Mouse (Mus musculus) cerebellum, adult 11-12 months (tissue): ENCODE measurements around the gene Wt1.

Experiments
- DNase-seq: peaks from one replicate; pipeline ENCODE4 v3.0.0; 2022

The Wt1 gene

DNA sequence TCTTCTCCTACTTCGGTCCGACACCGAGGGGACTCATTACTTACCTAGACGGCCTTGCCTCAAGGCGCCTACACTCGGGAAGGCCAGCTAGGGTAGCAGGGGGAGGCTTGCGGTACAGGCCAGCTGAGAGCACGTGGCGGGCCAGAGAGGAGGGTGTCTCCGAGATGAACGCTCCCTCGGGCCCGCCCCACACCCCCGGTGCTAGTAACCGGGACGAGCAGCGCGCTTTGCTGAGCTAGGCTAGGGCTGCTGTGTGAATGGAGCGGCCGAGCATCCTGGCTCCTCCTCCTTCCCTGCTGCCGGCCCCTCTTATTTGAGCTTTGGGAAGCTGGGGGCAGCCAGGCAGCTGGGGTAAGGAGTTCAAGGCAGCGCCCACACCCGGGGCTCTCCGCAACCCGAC, at the start of gene Wt1:
Gene Wt1 (plus strand): TSS at position 251 of the 400 bp plus-strand sequence.
- DNase-seq, result no peak

- no peak for DNase-seq
These were observed 49.2 kb upstream of the Wt1 start for GRCm38 (mm10) chr2:105077151-105077550.

GRCm38 (mm10) chr2:105082256-105082790, 44.0 kb upstream of the Wt1 start:
- DNase-seq, result no peak

DNA sequence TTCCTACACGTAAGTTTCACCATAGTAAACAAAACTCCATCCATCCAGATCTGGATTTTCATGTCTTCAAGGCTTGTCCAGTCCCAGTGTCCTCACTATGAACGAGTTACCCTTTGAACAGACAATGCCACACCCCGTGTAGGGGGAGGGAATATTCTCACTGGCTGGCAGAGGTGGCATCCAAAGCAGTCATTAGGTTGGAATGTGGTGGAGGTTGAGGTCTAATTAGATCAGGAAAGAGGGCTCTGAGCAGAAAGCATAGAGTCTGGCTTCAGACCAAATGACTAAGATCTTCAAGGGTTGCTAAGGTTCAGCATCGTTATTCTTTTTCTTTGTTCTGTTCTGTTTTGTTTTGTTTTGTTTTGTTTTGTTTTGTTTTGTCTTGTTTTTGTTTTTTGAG, 42.3 kb upstream of the Wt1 start:
- DNase-seq, result no peak

DNA sequence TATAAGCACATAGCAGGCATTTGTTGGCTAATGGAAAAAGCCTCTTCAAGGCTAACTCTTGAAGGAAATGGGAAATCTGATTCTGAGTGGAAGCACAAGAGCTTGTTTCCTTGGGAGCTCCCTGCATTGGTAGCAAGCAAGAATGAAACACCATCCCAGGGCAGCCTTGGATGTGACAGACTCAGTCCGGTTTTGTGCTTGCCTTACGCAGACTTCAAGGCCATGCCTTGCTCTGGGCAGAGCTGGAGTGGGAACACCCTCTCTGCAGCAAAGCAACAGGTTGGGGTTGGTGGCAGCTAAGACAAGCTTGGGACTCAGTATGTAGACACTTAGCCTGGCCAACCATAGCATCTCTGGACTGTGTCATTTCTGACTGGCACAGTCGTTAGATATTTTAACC, 40.2 kb upstream of the Wt1 start:
- no peak for DNase-seq

- no peak for DNase-seq
These were observed 38.3 kb upstream of the Wt1 start for GRCm38 (mm10) chr2:105088005-105088404.

DNA sequence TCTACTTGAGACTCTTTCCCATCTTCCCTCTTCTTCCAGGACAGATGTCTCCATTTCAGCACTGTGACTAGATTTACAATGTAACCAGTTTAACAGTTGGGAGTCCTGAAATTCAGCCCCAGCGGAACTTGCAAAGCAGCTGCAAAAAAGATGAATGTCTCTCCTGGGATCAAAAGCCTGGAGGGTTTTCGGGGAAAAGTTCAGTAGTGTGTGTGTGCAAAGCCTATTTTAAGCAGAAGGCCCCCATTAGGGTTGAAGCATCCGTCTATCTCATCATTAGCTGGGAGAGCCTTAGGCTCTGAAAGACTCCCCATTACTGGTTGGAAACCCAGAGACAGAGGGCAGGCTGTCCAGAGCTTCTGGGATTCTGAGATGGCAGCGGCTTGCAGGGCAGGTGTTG, 37.2 kb upstream of the Wt1 start:
- DNase-seq, result no peak

DNA sequence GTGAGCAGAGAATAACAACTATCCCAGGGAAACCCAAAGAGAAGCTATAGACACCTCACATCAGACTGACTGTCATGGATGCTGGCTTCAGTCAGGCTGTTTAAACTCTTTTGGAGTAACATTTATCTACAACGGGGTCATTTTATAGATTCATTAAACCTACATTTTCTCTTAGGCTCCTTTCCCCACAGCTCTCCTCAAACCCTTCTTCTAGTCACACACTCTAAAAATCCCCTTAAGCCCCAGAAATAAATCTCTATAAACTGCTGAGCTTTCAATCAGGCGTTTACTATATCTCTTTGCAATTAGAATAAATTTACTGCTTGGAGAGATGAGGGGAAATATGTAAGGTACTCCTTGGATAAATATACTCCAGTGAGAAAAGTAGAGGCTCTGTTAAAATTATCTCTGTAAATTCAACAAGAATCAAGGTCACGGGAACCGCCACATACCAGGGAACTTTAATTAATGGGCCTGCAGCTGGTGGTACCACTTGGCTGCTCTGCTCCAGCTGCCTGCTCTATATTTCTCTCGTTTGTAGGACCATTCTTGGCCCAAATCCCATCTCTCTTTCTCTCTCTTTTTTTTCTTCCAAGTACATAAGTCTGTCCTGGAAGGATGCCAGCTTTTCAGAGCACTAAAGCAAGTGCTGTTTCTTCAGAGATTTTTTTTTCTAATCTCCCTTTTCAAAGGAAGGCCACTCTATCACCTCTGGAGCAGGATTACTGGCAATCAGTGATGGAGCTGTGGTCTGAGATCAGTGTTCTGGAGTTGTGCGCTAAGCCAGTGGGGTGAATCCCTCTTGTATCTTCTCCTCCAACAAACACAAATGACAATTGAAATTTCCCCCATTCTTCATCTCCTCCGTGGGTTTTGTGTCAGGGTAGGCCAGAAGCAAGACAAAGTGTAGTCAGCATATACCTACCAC, 36.5 kb upstream of the Wt1 start:
- no peak for DNase-seq

- DNase-seq, result no peak
These were observed 35.3 kb upstream of the Wt1 start for GRCm38 (mm10) chr2:105090991-105091390.

DNA sequence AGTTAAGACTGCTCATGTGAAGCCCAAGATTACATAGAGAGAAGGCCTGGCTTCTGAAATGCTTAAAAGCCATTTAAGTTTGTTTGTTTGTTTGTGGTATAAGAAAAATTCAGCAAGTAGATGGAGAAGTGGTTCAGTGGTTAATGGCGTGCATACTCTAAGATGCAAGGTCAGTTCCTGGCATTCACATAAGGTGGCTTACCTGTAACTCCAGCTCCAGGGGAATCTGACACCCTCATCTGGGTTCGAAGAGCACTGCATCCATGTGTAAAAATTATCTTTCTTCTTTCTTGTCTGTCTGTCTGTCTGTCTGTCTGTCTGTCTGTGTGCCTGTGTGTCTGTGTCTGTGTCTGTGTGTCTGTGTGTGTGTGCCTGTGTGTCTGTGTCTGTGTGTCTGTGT, 34.6 kb upstream of the Wt1 start, which contains the start of gene Gm11060:
Gene Gm11060 (plus strand): TSS at position 301 of the 400 bp plus-strand sequence.
- DNase-seq, result no peak

DNA sequence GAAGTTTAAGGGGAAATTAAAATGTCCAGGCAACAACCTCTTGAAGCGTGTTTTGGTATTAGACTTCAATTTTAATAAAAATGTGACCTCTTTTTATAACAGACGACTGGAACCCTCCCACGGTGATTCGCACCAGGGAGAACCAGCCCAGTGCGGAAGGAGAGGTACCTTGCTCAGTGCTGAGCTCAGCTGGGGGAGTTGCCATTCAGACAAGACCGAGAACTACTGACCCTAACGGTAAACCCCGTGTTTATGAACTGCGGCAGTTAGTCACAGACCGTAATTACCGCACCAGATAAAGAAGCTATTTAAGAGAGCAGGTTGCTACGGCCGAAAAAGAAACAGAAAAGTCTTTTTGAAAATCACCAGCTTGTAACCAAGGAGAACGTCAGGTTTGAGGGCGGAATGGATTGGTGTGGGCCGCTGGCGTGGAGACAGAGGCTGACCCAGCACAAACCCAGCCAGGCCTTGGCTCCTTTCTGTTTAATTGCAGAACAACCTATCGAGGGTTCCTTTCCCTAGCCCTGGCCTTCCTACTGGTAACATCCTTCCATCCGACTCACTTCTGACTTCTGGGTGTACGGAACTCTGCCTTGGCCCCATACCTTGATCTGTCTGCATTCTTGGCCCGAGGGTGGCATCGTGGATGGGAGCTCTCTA, 28.9 kb upstream of the Wt1 start:
- no peak for DNase-seq

DNA sequence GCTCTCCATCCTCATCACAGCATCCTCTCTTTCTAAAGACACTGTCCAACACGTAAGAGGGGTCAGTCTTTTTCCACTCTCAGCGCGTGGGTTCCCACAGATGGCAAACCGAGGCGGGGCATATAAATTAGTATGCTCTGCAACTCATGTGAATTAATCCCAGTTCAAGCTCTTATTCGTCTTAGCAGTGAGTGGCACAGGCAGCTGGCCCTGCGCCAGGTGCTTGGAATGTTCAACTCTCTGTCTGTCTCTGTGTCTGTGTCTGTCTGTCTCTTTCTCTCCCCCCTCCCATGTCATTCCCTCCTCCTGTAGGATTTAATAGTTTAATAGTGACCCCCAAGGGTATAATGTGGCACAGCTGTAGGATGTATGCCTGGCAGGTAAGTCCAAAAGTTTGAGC, 26.9 kb upstream of the Wt1 start:
- DNase-seq, result no peak

DNA sequence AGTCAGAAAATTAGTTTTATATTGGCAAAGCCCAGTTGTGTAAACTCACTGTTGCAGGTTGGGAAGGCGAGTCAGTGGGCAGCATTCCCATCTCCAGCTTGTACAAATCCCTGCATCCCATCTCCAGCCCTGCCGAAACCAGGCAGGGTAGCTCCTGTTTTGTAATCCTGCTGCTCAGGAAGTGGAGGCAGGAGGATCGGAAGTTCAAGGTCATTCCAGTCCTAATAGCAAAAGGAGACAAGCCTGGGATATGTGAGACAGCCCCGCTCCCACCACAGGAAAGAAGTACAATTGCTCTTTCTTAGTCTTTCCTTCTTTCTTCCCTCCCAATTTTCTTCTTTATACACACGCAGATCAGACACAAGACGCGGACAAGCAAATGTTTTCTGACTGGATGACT, 25.8 kb upstream of the Wt1 start:
- DNase-seq, result no peak

GRCm38 (mm10) chr2:105108703-105109158, 17.6 kb upstream of the Wt1 start:
- DNase-seq, result peak; percentile 91

DNA sequence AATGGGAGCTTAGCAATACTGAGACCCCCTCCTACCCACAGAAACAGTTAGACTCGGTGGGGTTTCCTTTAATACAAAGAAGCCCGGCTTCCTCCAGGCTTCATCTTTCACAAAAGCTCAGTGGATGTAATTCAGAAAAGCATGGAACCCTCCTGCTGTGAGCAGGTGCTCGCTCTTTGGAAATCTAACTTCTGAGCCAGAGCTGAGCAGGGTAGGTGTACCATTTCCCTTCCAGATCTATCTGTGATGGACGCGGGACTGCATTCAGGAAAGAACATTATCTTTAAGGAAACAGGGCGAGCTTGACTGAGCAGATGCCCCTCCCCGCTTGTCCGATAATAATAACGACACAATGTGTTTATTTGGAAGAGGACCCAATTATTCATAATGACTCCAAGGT, 12.3 kb upstream of the Wt1 start:
- DNase-seq, result no peak

DNA sequence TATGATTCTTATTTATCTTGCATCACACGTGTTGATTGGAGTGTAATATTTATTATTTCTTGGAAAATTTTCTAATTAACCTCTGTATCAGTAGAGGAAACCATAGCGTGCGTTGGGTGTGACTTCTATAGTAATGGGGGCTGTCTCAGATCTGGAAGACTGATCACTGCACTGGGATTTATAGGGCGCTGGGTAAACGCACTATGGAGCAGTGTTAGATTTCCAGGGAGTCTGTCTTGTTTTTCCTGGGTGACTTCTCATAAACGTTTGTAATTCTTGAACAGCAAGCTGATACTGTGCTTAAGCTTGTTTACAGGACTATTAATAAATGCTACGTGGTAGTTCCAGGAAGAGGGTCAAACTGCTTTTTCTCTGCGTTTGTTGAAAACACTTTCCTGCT, 8.7 kb upstream of the Wt1 start:
- no peak for DNase-seq

GRCm38 (mm10) chr2:105122216-105122615, 4.1 kb upstream of the Wt1 start:
- DNase-seq, result no peak

- no peak for DNase-seq
These were observed 3.4 kb upstream of the Wt1 start for GRCm38 (mm10) chr2:105122886-105123285.

GRCm38 (mm10) chr2:105123431-105123830, 2.9 kb upstream of the Wt1 start:
- no peak for DNase-seq

- no peak for DNase-seq
These were observed 2.4 kb upstream of the Wt1 start for GRCm38 (mm10) chr2:105123881-105124280.

DNA sequence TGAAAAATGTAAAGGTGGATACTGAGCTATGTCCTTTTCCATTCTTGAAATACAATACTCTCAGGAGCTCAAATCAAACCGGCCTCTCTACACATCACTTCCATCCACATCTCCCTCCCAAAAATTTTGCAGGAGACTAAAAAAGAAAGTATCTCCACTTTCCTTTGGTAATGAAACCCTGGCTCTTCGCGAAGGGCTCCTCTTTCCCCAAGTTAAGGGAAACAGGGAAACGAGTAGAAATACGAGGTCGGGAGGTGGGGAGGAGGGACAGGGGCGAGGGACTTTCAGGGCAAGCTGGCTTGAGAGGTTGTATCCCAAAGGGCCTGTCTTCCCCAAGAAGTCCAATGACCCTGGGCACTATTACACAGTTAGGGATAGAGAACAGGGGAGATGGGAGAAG, 1.9 kb upstream of the Wt1 start:
- DNase-seq, result no peak

DNA sequence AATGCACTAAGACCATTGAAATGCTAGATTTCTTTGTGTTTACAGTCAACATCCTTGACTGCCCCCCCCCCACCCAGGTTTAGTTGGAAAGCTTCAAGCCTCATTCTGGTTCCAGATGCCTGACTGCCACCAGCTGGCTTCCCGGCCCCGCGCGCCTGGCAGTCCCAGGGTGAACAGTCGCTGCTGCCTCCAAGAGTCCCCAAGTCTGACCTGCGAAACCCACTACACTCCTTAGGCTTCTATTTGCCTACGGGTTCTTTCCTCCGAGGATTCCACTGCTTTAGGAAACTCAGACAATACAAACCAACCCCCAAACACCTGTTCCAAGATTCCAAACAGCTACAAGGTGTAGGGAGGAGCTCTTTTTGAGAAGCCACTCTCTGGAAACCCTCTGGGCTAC, 1.1 kb upstream of the Wt1 start:
- DNase-seq, result no peak

- DNase-seq, result no peak
These were observed 688 bp upstream of the Wt1 start for GRCm38 (mm10) chr2:105125641-105126040.
